Mouse (Mus musculus) spleen, embryonic (tissue): ENCODE measurements around the gene Ift140.

Source experiments
- CTCF ChIA-PET: fragments of 350-600 bp; sonication (Branson Sonifier 250); formaldehyde crosslinking; loops from one replicate; lab custom pipeline; 2022; lab: Charles Lee

Gene Ift140

DNA sequence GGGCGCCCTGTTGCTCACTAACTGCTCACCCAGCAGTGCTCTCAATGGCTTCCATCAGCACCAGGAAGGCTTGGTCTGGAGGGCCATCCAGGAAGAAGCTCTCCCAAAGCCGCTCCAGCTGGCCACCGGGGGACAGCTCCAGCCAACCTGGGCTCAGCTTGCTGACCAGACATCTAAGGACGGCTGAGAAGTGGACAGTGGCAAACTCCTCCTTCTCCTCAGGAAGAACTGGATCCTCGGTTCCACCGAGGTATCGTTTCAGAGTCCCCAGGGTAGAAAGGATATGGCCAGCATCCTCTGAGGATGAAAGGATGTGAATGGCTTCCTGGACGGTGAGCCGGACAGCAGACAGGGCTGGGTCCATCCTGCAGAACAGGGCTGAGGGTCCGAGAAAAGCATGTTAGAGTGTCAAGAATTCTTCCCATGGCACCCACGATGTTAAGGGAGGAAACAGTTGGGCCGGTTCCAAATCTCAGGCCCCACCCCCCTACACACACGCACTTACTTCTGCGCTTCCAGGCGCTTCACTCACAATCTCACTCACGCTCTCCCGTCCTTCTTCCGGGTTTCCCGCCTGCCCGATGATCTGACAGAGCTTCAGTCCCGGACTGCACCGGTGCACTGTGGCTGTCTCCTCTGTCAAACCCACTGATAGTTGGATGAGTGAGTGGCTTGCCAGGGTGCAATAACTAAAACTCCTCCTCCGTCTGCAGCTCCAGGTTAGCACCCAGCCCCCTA is 99.2 kb downstream of the Ift140 start:
- CTCF ChIA-PET: interaction anchor here (0.6 to 0.8 kb wide), 2 partner anchors 16 to 67 kb away, joined by 4 to 5 read pairs; no protein-coding TSS in a partner anchor

DNA sequence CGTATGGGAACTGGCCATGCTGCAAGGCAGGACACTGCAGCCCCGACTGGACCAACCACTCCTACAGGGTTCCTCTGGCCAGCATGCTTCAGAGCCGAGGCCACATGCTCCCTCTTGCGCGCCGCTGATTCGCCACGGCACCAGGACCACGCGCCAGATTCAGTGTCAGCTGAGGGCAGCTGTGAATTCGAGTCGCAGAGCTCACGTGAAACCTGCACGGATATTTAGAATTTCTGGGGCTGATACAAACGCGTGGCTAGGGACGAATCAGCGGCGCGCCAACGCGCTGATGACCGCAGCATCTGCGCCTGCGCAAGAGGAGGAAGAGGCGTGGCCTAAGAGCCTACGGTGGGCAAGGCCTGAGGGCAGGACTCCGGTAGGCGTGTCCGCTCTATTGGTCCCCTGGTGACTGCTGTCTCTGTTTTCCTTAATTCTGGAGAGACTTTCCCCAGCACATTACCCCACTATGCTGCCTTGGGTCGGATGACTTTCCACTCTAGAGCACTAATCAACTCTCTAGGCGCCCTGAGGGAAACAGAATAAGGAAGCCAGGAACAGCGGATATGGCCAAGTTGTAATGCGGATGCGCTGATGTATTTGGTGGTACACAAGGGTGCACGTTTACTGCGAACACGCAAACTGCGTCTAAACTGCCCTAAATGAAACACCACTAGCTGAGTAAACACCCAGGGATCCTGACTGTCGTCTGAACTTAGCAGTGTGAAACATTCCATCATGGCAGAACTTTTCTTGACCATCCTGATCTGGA is 100.0 kb downstream of the Ift140 start, which contains the start of gene Telo2:
TSS of gene Telo2 (minus strand) at position 304 of the 769 bp plus-strand sequence.
- CTCF ChIA-PET: interaction anchor here (0.6 to 1.1 kb wide), 3 partner anchors 17 to 127 kb away, joined by 4 to 10 read pairs (median 5); no protein-coding TSS in a partner anchor

DNA sequence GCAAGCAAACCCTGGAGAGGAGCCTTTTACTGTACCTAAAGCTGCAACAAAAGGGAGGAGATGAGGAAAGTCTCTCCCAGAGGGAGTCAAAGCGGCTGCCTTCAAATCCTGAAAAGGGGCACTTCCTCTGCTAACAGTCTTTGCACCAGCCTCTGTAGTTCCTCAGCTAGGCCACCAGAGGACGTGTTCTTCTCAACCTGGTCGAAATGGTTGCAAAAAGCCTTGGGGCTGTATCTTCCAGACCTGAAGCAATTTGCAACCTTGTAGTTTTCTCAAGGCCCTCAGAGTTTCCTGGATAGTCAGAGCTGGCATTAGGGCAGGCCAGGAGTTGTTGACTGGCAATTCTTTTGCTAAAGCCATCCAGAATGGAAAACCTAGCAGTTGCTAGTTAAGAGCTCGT is 101.4 kb downstream of the Ift140 start:
- CTCF ChIA-PET: no interaction called here

DNA sequence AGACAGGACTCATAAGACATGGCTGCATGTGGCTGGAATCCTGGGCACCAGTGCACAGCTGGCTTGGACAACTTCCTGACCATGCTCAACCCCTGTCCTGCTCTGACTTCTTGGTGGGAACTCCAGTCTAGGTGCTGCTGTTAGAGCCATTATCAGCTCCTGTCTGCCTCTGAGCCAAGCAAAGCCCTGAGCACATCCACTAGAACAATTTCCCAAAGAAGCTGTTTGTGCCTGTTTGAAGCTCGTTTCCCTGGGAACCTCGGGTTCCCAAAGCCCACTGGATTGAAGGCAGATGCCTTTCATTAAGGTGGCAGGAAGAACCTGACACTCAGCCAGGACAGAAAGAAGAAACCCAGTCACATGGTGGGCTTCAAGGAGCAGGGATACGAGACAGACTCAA is 104.5 kb downstream of the Ift140 start, which contains the start of gene Ptx4:
TSS of gene Ptx4 (plus strand) at position 355 of the 400 bp plus-strand sequence.
- CTCF ChIA-PET: interaction anchor here (0.6 to 0.7 kb wide), 2 partner anchors 25 to 329 kb away, joined by 3 read pairs; no protein-coding TSS in a partner anchor

DNA sequence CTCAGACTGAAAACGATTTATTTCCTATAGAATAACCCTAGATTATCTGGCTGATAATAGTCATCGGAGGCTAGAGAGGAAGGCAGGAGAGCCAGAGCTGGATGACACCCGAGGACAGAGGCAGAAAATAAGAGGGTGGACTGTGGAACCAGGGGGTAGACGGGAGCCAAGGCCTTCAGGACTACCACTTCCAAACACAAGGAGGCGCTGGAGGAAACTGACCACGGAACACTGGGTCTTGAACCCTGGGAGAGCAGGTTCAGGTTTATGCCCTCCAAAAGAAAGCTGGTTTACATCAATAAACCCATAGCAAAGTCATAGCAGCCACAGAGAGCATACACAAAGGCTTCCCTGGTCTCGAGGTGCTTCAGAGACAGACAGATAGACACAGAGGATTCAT is 108.1 kb downstream of the Ift140 start:
- CTCF ChIA-PET: no interaction called here

DNA sequence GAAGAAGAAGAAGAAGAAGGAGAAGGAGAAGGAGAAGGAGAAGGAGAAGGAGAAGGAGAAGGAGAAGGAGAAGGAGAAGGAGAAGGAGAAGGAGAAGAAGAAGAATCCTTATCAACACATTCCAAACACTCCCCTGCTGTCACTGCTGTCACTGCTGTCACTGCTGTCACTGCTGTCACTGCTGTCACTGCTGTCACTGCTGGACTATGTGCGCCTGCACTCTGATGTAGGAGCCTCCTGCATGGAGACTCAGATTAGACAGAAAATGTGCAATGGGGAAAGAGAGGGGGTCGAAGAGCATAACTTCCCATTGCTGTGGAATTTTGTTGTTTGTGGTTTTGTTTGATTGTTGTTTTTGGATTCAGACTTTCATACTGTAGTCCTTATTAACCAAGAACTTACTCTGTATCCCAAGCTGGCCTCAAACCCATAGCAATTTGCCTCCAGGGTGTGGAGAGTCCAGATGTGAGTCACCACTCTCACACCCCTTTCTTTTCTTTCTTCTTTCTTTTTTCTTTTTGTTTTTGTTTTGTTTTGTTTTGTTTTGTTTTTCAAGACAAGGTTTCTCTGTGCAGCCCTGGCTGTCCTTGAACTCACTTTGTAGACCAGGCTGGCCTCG is 109.7 kb downstream of the Ift140 start:
- CTCF ChIA-PET: interaction anchor here (0.6 kb wide), 1 partner anchor 115 kb away, joined by 3 read pairs; the partner anchor contains the start of genes Gnptg and Tsr3

DNA sequence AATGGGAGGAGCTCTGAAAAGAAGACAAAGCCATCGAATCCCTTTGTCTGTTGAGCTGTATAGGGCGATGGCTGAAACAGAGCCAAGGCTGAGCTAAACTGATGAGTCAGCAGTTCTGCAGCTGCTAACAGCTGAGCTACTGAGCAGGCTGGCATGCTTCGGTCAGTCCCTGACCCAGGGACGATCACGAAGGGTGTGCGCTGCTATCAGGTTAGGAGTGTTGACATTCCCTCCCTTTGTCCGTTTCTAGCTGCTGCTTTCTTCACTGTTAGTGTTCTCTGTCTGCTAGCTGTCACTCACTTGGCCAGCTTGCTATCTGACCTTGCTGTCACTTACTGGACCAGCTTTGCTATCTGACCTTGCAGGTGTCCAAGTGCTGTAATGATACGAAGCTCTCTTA is 111.2 kb downstream of the Ift140 start:
- CTCF ChIA-PET: no interaction called here

DNA sequence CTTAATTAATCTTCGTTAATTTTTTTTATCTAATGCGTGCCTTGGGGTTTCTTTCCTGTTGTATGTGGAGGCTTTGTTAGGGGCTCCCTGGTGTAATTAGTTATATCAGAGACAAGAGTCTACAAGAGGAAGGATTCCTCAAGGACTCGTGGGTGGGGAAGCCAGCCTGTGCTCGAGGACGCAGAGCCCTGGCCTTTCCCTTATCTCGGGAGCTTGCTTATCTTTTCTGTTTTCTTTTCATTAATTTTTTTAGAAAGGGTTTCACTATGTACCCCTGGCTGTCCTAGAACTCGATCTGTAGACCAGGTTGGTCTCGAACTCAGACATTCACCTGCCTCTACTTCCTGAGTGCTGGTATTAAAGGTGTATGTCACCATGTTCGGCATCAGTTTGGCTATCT is 111.8 kb downstream of the Ift140 start:
- CTCF ChIA-PET: no interaction called here

DNA sequence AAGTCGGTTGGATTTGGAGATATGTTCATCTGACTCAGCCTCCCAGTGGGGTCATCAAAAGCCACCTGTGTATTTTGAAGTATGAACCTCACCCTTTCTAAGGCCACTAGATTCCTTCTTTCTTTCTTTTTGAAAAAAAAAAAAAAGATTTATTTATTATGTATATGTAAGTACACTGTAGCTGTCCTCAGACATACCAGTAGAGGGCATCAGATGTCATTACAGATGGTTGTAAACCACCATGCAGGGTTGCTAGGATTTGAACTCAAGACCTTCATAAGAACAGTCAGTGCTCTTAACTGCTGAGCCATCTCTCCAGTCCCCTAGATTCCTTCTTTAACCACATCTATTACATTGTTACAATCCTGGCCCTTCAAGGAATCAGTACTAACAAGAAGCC is 114.2 kb downstream of the Ift140 start:
- CTCF ChIA-PET: interaction anchor here (0.6 kb wide), 1 partner anchor 152 kb away, joined by 5 read pairs; no protein-coding TSS in a partner anchor

DNA sequence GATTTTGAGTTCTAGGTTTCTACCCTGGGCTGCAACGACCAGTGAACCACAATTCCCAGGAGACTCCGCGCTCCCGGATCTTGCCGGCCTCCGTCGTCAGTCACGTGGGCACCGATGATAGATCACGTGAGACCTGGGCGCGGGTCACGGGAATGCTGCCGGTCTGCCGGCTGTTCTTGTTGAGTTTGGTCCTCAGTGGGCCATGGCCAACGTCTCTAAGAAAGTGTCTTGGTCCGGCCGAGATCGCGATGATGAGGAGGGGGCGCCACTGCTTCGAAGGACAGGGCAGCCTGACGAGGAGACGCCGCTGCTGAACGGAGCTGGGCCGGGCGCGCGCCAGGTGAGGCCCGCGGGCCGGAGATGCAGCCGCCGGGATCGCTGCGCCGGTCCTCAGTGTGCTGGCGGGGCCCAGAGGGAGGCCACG is 117.4 kb downstream of the Ift140 start, which contains the start of gene Clcn7:
TSS of gene Clcn7 (plus strand) at position 117 of the 424 bp plus-strand sequence.
- CTCF ChIA-PET: interaction anchor here (0.6 kb wide), 1 partner anchor 199 kb away, joined by 5 read pairs; no protein-coding TSS in a partner anchor

DNA sequence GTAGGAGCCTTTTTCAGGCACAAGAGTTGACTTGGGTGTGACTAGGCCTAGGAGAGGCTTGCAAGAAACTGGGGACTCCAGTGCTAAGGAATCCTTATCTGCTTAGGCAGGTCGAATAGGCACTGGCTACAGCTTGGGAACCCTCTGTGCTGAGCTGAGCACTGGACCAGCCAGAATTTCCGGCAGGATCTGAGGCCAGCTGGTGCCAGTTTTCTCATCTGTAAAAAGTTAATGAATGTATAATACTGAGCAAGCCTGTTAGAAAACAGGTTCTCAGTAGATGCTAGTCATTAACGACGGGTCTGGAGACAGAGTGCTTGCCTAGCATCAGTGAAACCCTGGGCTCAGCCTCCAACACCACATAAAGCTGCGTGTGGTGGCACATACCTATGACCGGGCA is 119.7 kb downstream of the Ift140 start:
- CTCF ChIA-PET: no interaction called here

DNA sequence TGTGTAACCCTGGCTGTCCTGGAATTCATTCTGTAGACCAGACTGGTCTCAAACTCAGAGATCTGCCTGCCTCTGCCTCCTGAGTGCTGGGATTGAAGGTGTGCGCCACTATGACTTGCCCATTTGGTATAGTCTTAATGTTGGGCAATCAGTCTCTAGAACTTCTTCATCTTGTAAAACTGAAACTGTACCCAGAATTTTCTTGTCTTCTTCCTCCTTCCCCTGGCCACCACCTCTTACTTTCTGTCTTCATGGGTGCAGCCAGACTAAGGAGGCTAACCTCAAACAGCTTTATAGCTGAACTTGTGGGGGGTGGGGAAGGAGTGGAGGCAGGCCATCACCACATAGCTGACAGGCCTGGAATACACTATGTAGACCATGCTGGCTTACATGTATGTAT is 122.9 kb downstream of the Ift140 start:
- CTCF ChIA-PET: no interaction called here

DNA sequence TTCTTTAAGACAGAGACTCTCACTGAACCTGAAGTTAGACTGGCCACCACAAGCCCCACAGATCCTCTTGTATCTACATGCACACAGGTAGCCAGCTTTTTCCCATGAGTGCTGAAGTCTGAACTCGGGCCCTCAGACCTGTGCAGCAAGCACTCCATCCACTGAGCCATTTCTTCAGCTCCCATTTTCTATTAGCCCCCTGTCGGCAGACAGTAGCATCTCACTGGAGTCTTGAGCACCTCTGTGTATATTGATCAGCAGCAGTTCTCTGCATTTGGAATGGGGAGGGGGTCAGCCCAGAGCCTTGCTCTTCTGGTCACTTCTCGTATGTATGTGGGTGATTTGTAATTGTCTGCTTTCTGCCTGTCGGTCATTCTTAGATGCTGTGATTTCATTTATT is 124.1 kb downstream of the Ift140 start:
- CTCF ChIA-PET: no interaction called here
